Mouse (Mus musculus) limb, embryonic 13.5 days (tissue): ENCODE data around the gene Ranbp1. TPM values are rescaled to one million over a fixed set of nuclear protein-coding genes. Genes with fewer than 3 reads are reported as not detected.
A peak's percentile ranks its signal among the peaks of the same experiment; 100 is the strongest.

Experiments
- ATAC-seq: fragments of 200-750 bp; cut with Nextera tagmentation; 2 replicates; pipeline ENCODE4 v1.8.0; 2017; ENCODE audit warnings: low read depth, moderate number of reproducible peaks, moderate TSS enrichment; ENCODE audit not compliant: low FRiP score
- H3K27ac ChIP-seq: fragments of 300-500 bp; sonication (generic); 2 replicates; pipeline ENCODE4 v1.5.1; 2015; ENCODE audit warnings: inconsistent platforms, mild to moderate bottlenecking, moderate library complexity
- H3K27me3 ChIP-seq: fragments of 300-500 bp; sonication (generic); 2 replicates; pipeline ENCODE4 v1.6.1; 2015; ENCODE audit warnings: mild to moderate bottlenecking, inconsistent platforms
- H3K36me3 ChIP-seq: fragments of 300-500 bp; sonication (generic); 2 replicates; pipeline ENCODE4 v1.6.1; 2015; ENCODE audit warnings: inconsistent platforms, mild to moderate bottlenecking, moderate library complexity
- H3K4me1 ChIP-seq: fragments of 300-500 bp; sonication (generic); 2 replicates; pipeline ENCODE4 v1.6.1; 2015; ENCODE audit warnings: inconsistent platforms
- H3K4me2 ChIP-seq: fragments of 300-500 bp; sonication (generic); replicated peaks from 2 replicates; pipeline ENCODE4 v1.6.1; 2015; ENCODE audit warnings: inconsistent platforms, mild to moderate bottlenecking, moderate library complexity
- H3K4me3 ChIP-seq: fragments of 300-500 bp; sonication (generic); 2 replicates; pipeline ENCODE4 v1.5.1; 2015; ENCODE audit warnings: moderate library complexity, mild to moderate bottlenecking, inconsistent platforms
- H3K9ac ChIP-seq: fragments of 300-500 bp; sonication (generic); 2 replicates; pipeline ENCODE4 v1.6.1; 2015; ENCODE audit warnings: mild to moderate bottlenecking, inconsistent platforms
- H3K9me3 ChIP-seq: fragments of 300-500 bp; sonication (generic); 2 replicates; pipeline ENCODE4 v1.6.1; 2016; ENCODE audit warnings: inconsistent platforms
- WGBS: fragments of 180-500 bp; shearing (Covaris S2); methylation state at CpG from one replicate; pipeline ENCODE4 v1.1.7; 2015; 5-methylcytosine and 5-hydroxymethylcytosine counted together
- polyA plus RNA-seq: library from polyadenylated mRNA; unstranded; fragments of >200 nt; fragmentation: Nextera tagmentation; extraction: Ambion mirVana; gene quantifications from 2 replicates; pipeline ENCODE4 v1.2.1, GENCODE M21; 2015

Gene Ranbp1
- polyA plus RNA-seq, 1 experiment from 2014 or later = 645 TPM

DNA sequence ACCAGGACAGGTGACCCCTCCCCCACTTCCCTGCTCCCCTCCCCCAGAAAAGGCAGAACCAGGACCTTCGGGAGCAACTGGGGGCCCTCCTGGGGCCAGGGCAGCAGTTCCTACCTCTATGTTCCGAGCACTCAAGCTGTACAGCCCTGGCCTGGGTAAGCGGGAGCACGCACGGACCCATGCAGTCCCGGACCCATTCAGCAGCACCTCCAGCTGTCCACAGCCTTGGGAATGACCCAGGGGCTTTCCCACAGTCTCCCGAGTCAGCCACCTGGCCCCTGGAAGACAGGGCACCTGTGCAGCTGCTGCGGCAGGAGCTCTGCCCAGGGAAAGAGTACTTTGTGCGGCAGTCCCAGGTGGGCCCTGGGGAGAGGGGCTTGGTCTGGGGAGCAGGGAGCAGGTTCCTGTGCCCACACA, 29.9 kb downstream of the Ranbp1 start:
- Histone ChIP-seq H3K4me3 (no peak overlapping the region), H3K36me3 (peaks cover 25% of the 10 kb centered on the region), H3K9ac (peak overlapping the region; percentile 13; the same call in 1 of the 2 replicates), H3K4me2 (no peak overlapping the region), H3K9me3 (no peaks in the 10 kb centered on the region), H3K27me3 (no peaks in the 10 kb centered on the region), H3K27ac (no peak overlapping the region; the same call in 1 of the 2 replicates), H3K4me1 (peaks cover 37% of the 10 kb centered on the region)
- ATAC-seq = no peak
- 69% methylated on average over 9 of the region's 9 CpGs for WGBS

DNA sequence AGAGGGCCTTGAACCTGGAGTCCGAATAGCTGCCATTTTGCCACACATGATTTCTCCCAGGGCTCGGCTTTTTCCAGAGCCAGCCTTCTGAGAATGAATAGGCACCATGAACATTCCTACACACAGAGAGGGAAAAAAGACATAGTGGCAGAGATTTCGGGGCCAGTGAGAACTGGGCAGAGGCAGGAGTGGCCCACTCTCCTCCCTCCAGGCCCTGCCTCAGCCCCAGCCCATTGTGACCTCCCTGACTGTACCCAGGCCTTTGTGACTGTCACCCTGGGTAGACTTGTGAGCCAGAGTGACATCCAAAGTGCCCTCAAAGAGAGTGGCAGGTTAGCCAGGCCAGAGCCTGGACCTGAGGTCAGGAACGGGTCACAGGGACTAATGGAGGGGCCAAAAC, 31.0 kb downstream of the Ranbp1 start, which contains the start of gene Ccdc188:
Gene Ccdc188, plus strand, starts transcription at position 301 of the 400 bp plus-strand sequence.
- H3K27me3 ChIP-seq = no peaks in the 10 kb centered on the region
- no peak within 1 kb of the TSS for H3K4me2 ChIP-seq
- no peaks in the 10 kb centered on the region for H3K9me3 ChIP-seq
- H3K36me3 ChIP-seq = peaks cover 15% of the 10 kb centered on the region
- 87% methylated on average over 4 of the region's 4 CpGs for WGBS
- no peak within 1 kb of the TSS for H3K4me3 ChIP-seq
- H3K4me1 ChIP-seq = peaks cover 40% of the 10 kb centered on the region
- peak within 1 kb of the TSS; percentile 13; the same call in 1 of the 2 replicates for H3K9ac ChIP-seq
- no peak within 1 kb of the TSS; the same call in 1 of the 2 replicates for H3K27ac ChIP-seq
- ATAC-seq = no peak

GRCm38 (mm10) chr16:18214858-18215257, 33.7 kb downstream of the Ranbp1 start:
- no peak for ATAC-seq
- Histone ChIP-seq H3K4me1 (peaks cover 35% of the 10 kb centered on the region), H3K27me3 (peaks cover 11% of the 10 kb centered on the region), H3K27ac (no peak overlapping the region), H3K4me2 (no peak overlapping the region), H3K9ac (no peak overlapping the region), H3K36me3 (no peaks in the 10 kb centered on the region), H3K4me3 (no peak overlapping the region), H3K9me3 (no peaks in the 10 kb centered on the region)
- WGBS = 86% methylated on average over 7 of the region's 7 CpGs

DNA sequence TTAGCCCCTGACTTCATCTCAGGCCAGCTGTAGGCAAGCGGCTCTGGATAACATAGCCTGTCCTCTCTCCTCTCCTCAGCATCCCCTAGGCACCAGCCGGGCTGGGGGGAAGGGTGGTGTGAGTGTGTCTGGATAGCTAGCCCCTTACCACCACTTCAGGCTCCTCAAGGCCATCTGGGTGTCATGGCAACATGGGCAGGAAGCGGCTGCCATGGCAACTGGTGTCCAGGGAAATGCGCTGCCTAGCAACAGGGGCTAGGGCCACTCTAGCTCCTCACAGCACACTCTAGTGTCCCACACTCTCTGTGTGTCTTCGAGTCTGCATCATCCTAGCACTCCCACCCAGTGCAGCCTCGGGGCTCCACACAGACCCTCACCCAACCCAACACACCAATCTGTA, 34.8 kb downstream of the Ranbp1 start:
- no peak overlapping the region for H3K9ac ChIP-seq
- no peak overlapping the region for H3K27ac ChIP-seq
- no peak overlapping the region for H3K4me2 ChIP-seq
- no peaks in the 10 kb centered on the region for H3K36me3 ChIP-seq
- peaks cover 21% of the 10 kb centered on the region for H3K27me3 ChIP-seq
- H3K4me1 ChIP-seq = peaks cover 23% of the 10 kb centered on the region
- 46% methylated on average over 6 of the region's 6 CpGs for WGBS
- no peak for ATAC-seq
- no peaks in the 10 kb centered on the region for H3K9me3 ChIP-seq
- H3K4me3 ChIP-seq = no peak overlapping the region

GRCm38 (mm10) chr16:18211417-18212171, 36.9 kb downstream of the Ranbp1 start:
- H3K4me1 ChIP-seq = peaks cover 19% of the 10 kb centered on the region
- H3K4me3 ChIP-seq = no peak overlapping the region
- 44% methylated on average over 10 of the region's 10 CpGs for WGBS
- peaks cover 28% of the 10 kb centered on the region for H3K27me3 ChIP-seq
- ATAC-seq = peak; percentile 12; the same call in 1 of the 2 replicates
- H3K9ac ChIP-seq = no peak overlapping the region
- no peaks in the 10 kb centered on the region for H3K9me3 ChIP-seq
- H3K27ac ChIP-seq = no peak overlapping the region
- H3K36me3 ChIP-seq = no peaks in the 10 kb centered on the region
- H3K4me2 ChIP-seq = no peak overlapping the region

DNA sequence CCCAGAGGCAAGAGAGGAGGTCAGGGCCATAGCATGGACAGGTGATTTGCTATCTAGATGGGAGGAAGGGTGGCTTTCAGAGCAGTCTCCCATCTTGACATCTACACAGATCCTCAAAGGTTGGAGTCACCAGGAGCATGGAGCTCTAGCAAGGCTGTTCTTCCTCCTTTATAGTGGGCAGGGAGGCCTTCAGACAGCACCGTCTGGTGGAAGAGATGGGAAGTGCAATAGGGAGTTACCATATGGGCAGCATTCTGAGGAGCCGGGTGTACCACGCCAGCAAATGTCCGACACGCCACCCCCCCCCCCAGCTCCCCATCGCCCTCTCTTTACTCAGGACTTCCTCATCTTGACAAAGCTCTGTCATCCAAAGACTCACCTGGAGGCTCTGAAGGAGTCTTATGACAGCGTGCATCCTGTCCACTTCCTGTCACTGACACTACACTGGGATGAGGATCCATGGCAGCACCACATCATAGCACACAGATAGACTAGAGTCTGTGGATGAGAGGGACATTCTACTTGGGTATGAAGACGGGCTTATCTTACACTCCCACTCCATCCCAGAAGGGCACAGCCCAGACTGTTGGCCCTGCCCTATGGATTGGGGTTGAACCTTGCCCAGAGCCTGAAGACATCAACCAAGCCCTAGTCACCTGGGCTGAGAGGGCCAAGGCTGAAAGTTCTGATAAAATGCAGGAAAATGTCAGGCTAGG, 37.7 kb downstream of the Ranbp1 start:
- Histone ChIP-seq H3K4me2 (no peak overlapping the region), H3K4me1 (peaks cover 19% of the 10 kb centered on the region), H3K9ac (0 out of 2 replicates have a peak overlapping the region, but pooled peaks have one; percentile 31), H3K27ac (no peak overlapping the region), H3K36me3 (no peaks in the 10 kb centered on the region), H3K27me3 (peaks cover 28% of the 10 kb centered on the region), H3K4me3 (no peak overlapping the region), H3K9me3 (no peaks in the 10 kb centered on the region)
- WGBS = 24% methylated on average over 8 of the region's 8 CpGs
- ATAC-seq = 0 out of 2 replicates have a peak, but pooled peaks have one; percentile 21

DNA sequence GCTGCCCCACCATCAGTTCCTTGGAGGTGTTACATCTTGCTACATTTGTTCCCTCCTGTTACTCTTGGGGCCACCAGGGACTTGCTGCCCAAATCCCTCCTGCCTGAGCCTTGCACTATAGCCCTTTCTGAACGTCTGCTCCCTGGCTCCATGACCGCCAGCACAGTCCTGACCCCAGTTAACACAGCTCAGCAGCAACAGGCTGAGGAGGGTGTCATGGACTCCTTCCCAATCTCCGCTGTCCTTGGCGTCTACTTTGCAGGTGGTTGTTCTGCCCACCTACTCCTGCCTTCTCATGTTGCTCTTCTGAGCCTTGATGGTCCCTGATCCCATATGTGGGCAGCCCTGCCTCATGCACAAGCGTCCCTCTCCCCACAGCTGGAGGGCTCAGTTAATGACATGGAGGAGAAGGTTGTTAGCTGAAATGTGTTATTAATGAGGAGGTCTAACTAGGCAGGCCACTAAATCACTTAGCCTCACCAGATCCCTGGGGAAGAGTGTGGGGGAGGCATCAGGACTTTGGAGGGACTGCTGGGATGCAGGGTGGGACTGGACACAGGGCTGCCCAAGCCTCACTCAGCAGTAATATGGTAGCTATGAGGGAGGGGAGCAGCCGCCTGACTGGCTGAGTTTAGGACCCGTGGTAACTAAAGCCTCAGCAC, 45.0 kb downstream of the Ranbp1 start:
- H3K4me1 ChIP-seq = peaks cover 40% of the 10 kb centered on the region
- ATAC-seq = no peak
- H3K27ac ChIP-seq = no peak overlapping the region
- no peaks in the 10 kb centered on the region for H3K36me3 ChIP-seq
- 11% methylated on average over 7 of the region's 7 CpGs for WGBS
- H3K9ac ChIP-seq = no peak overlapping the region
- no peak overlapping the region for H3K4me3 ChIP-seq
- no peak overlapping the region for H3K4me2 ChIP-seq
- no peaks in the 10 kb centered on the region for H3K9me3 ChIP-seq
- H3K27me3 ChIP-seq = peaks cover 34% of the 10 kb centered on the region

- ATAC-seq = no peak
- H3K4me3 ChIP-seq = no peak overlapping the region
- 93% methylated on average over 1 of the region's 1 CpGs for WGBS
- H3K36me3 ChIP-seq = no peaks in the 10 kb centered on the region
- H3K4me1 ChIP-seq = peaks cover 55% of the 10 kb centered on the region
- H3K4me2 ChIP-seq = no peak overlapping the region
- no peaks in the 10 kb centered on the region for H3K9me3 ChIP-seq
- peaks cover 42% of the 10 kb centered on the region for H3K27me3 ChIP-seq
- no peak overlapping the region for H3K27ac ChIP-seq
- H3K9ac ChIP-seq = no peak overlapping the region
Observed at GRCm38 (mm10) chr16:18202061-18202460, 46.5 kb downstream of the Ranbp1 start.

DNA sequence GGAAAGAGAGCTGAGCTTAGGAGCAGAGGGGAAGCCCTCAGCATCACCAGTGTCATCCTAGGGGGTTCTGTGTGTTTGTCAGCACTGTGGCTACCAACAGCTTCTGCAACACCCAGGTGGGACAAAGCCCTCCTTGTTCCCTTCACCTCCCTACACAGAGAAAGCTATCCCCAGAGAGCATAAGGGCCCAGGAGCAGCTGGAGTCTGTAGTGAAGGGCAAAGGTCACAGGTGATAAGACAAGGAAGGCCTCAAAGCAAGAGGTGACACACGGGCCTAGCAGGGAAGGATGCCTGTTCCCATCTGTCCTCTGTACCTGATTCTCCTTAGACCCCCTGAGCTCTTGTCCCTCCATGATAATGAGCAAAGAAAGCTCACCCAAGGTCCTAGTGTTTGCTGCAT, 46.9 kb downstream of the Ranbp1 start:
- no peak for ATAC-seq
- H3K36me3 ChIP-seq = no peaks in the 10 kb centered on the region
- no peak overlapping the region for H3K4me2 ChIP-seq
- no peaks in the 10 kb centered on the region for H3K9me3 ChIP-seq
- peaks cover 47% of the 10 kb centered on the region for H3K27me3 ChIP-seq
- WGBS = 27% methylated on average over 1 of the region's 1 CpGs
- H3K4me1 ChIP-seq = peaks cover 58% of the 10 kb centered on the region
- no peak overlapping the region for H3K4me3 ChIP-seq
- H3K9ac ChIP-seq = no peak overlapping the region
- no peak overlapping the region for H3K27ac ChIP-seq

GRCm38 (mm10) chr16:18200062-18200461, 48.5 kb downstream of the Ranbp1 start:
- H3K4me3 ChIP-seq = no peak overlapping the region
- ATAC-seq = no peak
- H3K4me1 ChIP-seq = peaks cover 66% of the 10 kb centered on the region
- WGBS = 82% methylated on average over 2 of the region's 2 CpGs
- H3K4me2 ChIP-seq = no peak overlapping the region
- H3K27me3 ChIP-seq = peaks cover 50% of the 10 kb centered on the region
- H3K27ac ChIP-seq = 0 out of 2 replicates have a peak overlapping the region, but pooled peaks have one; percentile 4
- H3K36me3 ChIP-seq = no peaks in the 10 kb centered on the region
- H3K9ac ChIP-seq = peak overlapping the region; percentile 4; the same call in 1 of the 2 replicates
- H3K9me3 ChIP-seq = no peaks in the 10 kb centered on the region

GRCm38 (mm10) chr16:18198365-18199098, 50.0 kb downstream of the Ranbp1 start:
- Histone ChIP-seq H3K4me3 (no peak overlapping the region), H3K4me1 (peaks cover 69% of the 10 kb centered on the region), H3K27ac (no peak overlapping the region), H3K9ac (peak overlapping the region; percentile 31; the same call in 1 of the 2 replicates), H3K36me3 (no peaks in the 10 kb centered on the region), H3K9me3 (no peaks in the 10 kb centered on the region), H3K4me2 (peak overlapping the region; percentile 7; the same call in 1 of the 2 replicates), H3K27me3 (peaks cover 51% of the 10 kb centered on the region)
- WGBS = 24% methylated on average over 10 of the region's 10 CpGs
- ATAC-seq = no peak
